Mouse (Mus musculus) c-Kit-positive CD71-negative TER-119-negative erythroid progenitor cells, embryonic 14.5 days (primary cell): Measurements from ENCODE around the gene Msh5.

Experiments used
- DNase-seq: peaks from one replicate; pipeline ENCODE4 v3.0.0-alpha.2; 2013; ENCODE audit warnings: low read depth

Msh5 gene

GRCm38 (mm10) chr17:35046681-35047455, at the start of gene Msh5:
Gene Msh5 (minus strand): TSS chr17:35046745.
- peak; percentile 98 for DNase-seq

DNA sequence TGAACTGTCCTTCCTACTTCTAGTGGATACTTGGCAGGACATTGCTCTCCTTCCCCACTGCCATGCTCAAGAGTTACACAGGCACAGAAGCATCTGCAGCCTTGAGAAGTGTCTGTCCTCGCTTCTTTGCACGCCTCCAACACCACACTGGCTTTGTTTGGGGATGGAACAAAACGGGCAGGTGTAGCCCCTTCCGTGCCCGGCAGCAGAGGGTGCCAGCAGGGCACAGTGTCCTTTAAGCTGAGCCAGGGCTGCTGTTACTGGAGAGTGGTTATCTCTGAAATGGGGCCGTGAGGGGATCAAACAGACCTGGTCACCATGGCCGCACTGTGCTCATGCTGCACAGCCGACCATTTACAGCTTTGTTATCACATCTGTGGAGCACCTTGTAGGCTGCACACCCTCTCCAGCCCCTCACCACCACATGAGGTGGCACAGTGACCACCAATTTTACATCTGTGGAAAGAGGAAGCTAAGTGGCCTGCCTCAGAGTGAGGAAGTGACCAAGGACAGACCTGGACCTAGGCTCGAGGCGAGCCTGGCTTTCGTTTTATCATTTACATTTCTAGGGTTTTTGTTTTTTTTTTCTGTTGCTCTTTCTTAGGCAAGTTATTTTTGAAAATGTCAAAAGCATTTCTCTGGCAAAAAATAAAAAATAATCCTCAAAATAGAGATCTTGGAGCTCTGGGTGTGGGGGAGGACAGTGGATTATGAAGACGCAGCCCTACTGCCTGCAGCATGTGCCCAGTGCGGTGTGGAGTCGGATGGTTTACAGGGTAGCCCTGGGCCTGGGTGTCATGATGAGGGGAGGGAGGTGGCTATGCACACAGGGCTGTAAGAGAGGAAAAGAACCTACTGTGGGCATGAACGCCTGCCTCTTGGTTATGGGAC, 48.2 kb upstream of the Msh5 start:
- no peak for DNase-seq

DNA sequence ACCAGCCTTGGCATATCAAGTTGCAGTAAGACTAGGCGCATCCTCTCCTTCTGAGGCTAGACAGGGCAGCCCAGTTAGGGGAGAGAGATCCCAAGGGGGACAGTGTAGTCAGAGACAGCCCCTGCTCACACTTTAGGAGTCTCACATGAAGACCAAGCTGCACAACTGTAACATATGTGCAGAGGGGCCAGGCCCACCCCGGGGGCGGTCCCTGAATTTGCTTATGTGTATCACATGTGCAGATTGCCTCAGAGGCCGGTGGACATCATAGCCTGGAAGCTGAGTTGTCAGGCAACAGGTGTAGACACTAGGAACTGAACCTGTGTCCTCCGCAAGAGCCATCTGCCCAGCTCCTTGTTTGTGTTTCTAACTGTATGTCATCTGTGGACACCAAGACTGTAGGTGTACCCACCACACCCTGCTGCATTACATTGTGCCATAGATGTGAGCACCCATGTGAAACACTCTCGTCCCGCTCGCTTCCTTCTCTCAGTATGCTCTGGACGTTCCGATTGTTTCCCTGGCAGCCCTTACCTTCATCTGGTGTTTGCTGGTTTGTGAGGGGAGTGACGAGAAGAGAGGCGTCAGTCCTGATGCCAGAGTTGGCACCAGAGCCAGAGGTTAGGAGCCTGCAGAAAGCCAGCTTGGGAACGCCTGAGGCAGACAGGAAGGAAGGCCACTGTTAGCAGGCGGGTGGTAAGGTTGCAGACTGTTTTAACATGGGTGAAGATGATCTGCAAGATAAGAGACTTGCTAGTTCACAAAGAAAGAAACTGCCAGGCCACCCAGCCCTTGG, 46.1 kb upstream of the Msh5 start:
- no peak for DNase-seq

DNA sequence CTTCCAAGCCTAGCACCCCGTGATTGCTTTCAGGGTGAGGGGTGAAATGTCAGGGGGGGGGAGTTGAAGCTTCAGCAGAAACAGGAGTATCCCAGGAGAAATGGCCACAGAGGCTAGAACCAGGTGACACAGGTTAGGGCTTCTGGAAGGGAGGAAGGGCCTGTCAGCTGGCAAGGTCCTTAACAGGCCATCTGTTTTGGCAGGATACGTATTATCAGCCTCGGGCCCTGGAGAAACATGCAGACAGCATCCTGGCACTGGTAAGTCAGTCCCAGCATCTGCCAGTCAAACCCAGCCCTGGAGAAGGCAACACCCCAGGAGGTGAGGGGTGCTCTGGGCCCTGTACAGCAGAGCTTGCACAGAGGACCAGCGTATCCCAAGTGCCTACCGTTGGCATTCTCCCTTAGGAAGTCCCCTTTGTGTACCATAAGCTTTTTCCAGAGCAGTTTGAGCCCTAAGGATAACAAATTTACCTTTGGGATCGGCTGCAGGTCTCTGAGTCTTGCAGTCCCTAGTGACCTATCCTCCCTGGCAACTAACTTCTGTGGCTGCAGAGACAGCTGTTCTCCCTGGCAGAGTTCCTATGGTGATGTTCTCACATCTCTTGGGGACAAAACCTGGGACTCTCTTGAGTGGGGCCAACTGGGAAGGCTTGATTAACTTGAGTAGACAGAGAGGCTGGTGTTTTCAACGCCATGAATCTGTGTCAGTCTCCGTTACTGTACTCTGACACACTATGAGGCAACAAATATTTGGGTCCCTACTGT, 43.8 kb upstream of the Msh5 start:
- no peak for DNase-seq

DNA sequence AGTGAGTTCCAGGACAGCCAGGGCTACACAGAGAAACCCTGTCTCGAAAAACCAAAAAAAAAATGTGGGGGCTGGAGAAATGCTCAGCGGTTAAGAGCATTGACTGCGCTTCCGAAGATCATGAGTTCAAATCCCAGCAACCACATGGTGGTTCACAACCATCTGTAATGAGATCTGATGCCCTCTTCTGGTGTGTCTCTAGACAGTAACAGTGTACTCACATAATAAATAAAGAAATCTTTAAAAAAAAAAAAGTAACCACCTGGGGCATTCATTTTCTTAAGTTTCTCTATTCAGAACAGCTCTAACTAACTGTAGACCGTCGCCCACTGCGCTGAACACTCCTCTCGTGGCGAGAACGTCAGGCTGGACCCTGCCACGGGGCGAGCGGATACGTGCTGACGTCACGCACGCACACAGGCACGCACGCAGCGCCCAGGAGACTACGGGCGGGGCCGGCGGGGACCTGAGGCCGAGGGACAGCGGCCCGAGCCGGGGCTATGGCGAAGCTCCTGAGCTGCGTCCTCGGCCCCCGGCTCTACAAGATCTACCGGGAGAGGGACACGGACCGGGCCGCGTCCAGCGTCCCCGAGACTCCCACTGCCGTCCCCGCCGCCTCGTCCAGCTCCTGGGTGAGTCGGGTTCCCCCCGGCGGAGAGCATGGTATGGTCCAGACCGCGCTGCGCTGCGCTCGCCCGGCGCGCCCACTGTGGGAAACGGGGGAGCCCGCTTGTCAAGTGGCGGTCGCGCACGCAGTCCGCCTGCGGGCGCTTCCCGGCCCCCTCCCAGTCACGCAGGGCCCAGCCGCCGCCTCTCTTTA, 42.5 kb upstream of the Msh5 start, which contains the start of gene Abhd16a:
TSS of gene Abhd16a (plus strand) at position 439 of the 820 bp plus-strand sequence.
- peak; percentile 83 for DNase-seq

GRCm38 (mm10) chr17:35088151-35088550, 41.6 kb upstream of the Msh5 start:
- no peak for DNase-seq

DNA sequence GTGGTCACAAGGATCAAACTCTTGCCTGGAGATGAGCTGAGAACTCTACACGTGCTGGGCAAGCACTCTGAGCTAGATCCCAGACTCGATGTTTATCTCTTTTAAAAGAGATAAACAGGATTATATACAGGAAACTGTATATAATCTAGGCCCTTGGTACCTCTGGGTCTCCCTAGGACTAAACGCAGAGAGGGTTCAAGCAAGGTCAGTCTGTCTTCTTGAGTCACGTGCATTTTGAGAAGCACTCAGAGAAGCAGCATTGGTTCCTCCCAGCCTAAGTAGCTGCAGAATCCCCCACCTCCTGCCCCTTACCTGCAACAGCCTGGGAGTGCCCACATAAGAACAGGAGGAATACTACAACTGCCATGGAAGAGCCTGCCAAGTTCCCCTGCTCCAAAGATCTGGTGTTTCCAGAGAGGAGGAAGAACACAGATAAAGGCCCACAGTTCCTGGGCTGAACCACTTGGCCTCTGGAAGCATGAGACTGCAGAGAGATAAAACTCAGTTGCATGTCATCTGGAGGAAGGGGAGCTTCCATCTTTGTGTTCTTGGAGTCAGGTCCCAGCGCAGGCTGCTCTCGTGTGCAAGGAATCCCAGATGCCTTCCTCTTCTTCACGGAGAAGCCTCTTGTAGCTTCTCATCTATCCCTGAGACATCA, 38.8 kb upstream of the Msh5 start, which contains the start of gene Ly6g6f:
TSS of gene Ly6g6f (minus strand) at position 403 of the 658 bp plus-strand sequence.
- DNase-seq, result no peak

GRCm38 (mm10) chr17:35083929-35084497, 37.5 kb upstream of the Msh5 start:
- no peak for DNase-seq

- DNase-seq, result no peak
These were observed 36.5 kb upstream of the Msh5 start for GRCm38 (mm10) chr17:35082841-35083576.

- DNase-seq, result no peak
These were observed 34.2 kb upstream of the Msh5 start for GRCm38 (mm10) chr17:35080710-35081109.

DNA sequence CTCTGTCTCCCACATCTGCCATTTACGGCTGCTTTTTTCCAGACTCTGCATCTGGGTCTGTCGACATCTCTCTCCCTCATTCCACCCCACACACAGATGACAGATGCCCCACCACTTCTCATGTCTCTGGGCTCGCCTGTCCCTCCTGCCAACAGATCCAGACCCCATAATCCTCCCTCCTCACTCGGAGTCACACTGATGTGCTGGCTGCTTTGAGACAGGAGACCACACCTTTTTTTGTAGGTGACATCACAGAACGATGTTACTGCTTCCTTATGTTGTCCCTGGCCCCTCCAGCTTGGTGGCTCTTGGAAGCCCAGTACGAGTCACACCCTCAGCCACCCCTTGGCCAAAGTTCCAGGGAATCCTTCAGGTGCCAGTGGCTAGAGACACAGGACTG, 33.7 kb upstream of the Msh5 start:
- no peak for DNase-seq

- no peak for DNase-seq
These were observed 33.2 kb upstream of the Msh5 start for GRCm38 (mm10) chr17:35079778-35080177.

DNA sequence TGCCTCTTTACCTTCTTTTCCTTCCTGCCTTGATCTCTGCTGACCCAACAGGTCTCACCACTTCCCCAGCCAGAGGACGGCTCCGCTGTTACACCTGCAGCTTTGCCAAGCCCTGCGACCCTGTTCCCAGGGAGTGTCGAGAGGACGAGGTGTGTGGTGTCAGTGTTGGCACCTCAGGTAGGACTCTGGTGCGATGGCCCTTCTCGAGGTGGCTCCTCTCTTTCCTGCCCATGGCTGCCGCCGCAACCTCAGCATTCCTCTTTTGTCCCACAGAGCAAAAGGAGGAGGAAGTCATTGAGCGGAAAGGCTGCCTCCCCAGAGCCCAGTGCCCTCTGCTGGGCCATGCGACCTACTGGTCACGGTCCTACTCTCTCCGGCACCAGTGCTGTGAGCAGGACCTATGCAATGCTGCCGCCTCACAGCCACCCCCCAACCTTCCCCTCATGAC, 31.3 kb upstream of the Msh5 start, which contains the start of gene Ly6g6d:
TSS of gene Ly6g6d (minus strand) at position 280 of the 448 bp plus-strand sequence.
- no peak for DNase-seq

DNA sequence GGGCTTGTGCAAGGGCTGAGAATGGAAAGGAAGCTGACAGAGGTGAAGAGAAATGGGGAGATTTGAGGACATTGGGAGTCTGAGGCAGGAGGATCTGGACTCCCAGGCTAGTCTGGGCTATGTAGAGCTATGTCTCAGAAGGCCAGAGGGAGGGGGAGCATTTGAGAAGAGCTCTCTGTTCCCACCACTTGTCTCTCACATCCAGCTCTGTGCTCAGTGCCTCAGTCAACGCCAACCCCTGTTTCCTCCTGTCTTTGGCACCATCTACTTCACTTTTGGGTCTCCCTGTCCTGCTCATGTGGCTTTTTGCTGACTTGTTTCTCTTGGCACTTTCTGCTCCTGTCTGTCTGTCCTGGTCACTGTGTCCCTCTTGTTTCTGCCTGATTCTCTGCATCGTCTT, 30.7 kb upstream of the Msh5 start:
- DNase-seq, result no peak

- DNase-seq, result no peak
These were observed 30.1 kb upstream of the Msh5 start, which contains the start of gene Ly6g6e for GRCm38 (mm10) chr17:35076507-35077176. Gene Ly6g6e (plus strand): TSS chr17:35076902.

GRCm38 (mm10) chr17:35074097-35074496, 27.6 kb upstream of the Msh5 start:
- no peak for DNase-seq

GRCm38 (mm10) chr17:35071454-35071853, 24.9 kb upstream of the Msh5 start:
- no peak for DNase-seq
